Mouse (Mus musculus) embryonic facial prominence, embryonic 13.5 days (tissue): ENCODE measurements around the gene Iqsec1. TPM values are rescaled to one million over a fixed set of nuclear protein-coding genes. Genes with fewer than 3 reads are reported as not detected.

Source experiments
- ATAC-seq: fragments of 200-750 bp; cut with Nextera tagmentation; 2 replicates; pipeline ENCODE4 v1.8.0; 2017; ENCODE audit warnings: low read depth; ENCODE audit not compliant: insufficient number of reproducible peaks, insufficient read depth, low FRiP score, low TSS enrichment
- H3K27ac ChIP-seq: fragments of 300-500 bp; sonication (generic); 2 replicates; pipeline ENCODE4 v1.5.1; 2015; ENCODE audit warnings: moderate library complexity, mild to moderate bottlenecking, inconsistent platforms
- H3K27me3 ChIP-seq: fragments of 300-500 bp; sonication (generic); 2 replicates; pipeline ENCODE4 v1.6.1; 2015; ENCODE audit warnings: mild to moderate bottlenecking, inconsistent platforms
- H3K36me3 ChIP-seq: fragments of 300-500 bp; sonication (generic); 2 replicates; pipeline ENCODE4 v1.6.1; 2015; ENCODE audit warnings: mild to moderate bottlenecking, inconsistent platforms
- H3K4me1 ChIP-seq: fragments of 300-500 bp; sonication (generic); 2 replicates; pipeline ENCODE4 v1.6.1; 2015; ENCODE audit warnings: inconsistent platforms
- H3K4me2 ChIP-seq: fragments of 300-500 bp; sonication (generic); 2 replicates; pipeline ENCODE4 v1.6.1; 2015; ENCODE audit warnings: moderate library complexity, mild to moderate bottlenecking, inconsistent platforms
- H3K4me3 ChIP-seq: fragments of 300-500 bp; sonication (generic); 2 replicates; pipeline ENCODE4 v1.5.1; 2015; ENCODE audit warnings: mild to moderate bottlenecking, inconsistent platforms
- H3K9ac ChIP-seq: fragments of 300-500 bp; sonication (generic); 2 replicates; pipeline ENCODE4 v1.6.1; 2015; ENCODE audit warnings: mild to moderate bottlenecking, inconsistent platforms
- H3K9me3 ChIP-seq: fragments of 300-500 bp; sonication (generic); 2 replicates; pipeline ENCODE4 v1.6.1; 2016; ENCODE audit warnings: inconsistent platforms
- WGBS: fragments of 180-500 bp; shearing (Covaris S2); methylation state at CpG from one replicate; pipeline ENCODE4 v1.1.7; 2015; ENCODE audit warnings: mixed read lengths; 5-methylcytosine and 5-hydroxymethylcytosine counted together
- polyA plus RNA-seq: library from polyadenylated mRNA; unstranded; fragments of >200 nt; fragmentation: Nextera tagmentation; extraction: Ambion mirVana; gene quantifications from 2 replicates; pipeline ENCODE4 v1.2.1, GENCODE M21; 2015

The Iqsec1 gene
- polyA plus RNA-seq, 1 experiment from 2014 or later = 11.6 TPM

GRCm38 (mm10) chr6:90716853-90717252 is 271.6 kb downstream of the Iqsec1 start:
- Histone ChIP-seq H3K9me3 (no peaks in the 10 kb centered on the region), H3K4me3 (peak overlapping the region; percentile 72), H3K4me2 (peak overlapping the region; percentile 73), H3K4me1 (peaks cover 48% of the 10 kb centered on the region), H3K36me3 (no peaks in the 10 kb centered on the region), H3K9ac (peak overlapping the region; percentile 85), H3K27me3 (no peaks in the 10 kb centered on the region), H3K27ac (no peak overlapping the region)
- ATAC-seq = no peak
- 42% methylated on average over 4 of the region's 4 CpGs for WGBS

- under 1% methylated on average over 47 of the region's 49 CpGs for WGBS
- no peaks in the 10 kb centered on the region for H3K9me3 ChIP-seq
- no peaks in the 10 kb centered on the region for H3K27me3 ChIP-seq
- peak overlapping the region; percentile 85 for H3K9ac ChIP-seq
- ATAC-seq = peak; percentile 76
- H3K4me1 ChIP-seq = peaks cover 55% of the 10 kb centered on the region
- H3K27ac ChIP-seq = peak overlapping the region; percentile 77
- no peaks in the 10 kb centered on the region for H3K36me3 ChIP-seq
- H3K4me2 ChIP-seq = peak overlapping the region; percentile 73
- peak overlapping the region; percentile 72 for H3K4me3 ChIP-seq
These were observed 272.3 kb downstream of the Iqsec1 start for GRCm38 (mm10) chr6:90716066-90716704.

DNA sequence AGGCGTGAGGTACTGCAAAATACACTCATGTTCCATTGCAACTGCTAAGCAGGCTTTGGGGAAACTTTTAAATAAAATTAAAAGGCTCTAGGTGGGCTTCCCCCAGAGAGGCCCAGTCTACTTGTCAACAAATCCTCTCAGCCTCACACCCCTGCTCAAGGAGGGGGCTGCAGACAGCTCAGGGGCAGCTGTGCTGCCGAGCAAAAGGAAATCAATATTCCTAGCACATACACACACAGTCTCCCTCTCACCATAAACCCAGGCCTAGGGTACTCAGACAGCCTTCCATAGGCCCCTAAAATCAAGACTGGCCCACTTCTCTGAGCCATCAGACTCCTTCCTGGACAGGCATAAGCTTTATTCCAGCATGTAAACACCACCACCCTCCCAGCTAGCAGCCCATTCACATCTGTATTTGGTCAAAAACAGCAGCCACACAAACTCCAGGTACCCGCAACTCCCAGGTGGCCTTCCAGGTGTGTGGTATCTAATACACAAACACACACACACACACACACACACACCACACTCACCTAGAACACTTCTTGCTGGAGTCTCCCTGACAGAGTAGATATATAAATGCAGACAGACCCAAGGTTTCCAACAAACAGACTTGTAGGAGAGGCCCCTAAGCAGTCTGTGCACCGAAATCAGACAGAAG is 273.1 kb downstream of the Iqsec1 start:
- Histone ChIP-seq H3K27ac (peak overlapping the region; percentile 77), H3K4me1 (peaks cover 63% of the 10 kb centered on the region)
- ATAC-seq = no peak

GRCm38 (mm10) chr6:90713650-90714049 is 274.8 kb downstream of the Iqsec1 start:
- no peak overlapping the region for H3K4me3 ChIP-seq
- no peak overlapping the region for H3K4me2 ChIP-seq
- H3K9ac ChIP-seq = no peak overlapping the region
- no peak overlapping the region for H3K27ac ChIP-seq
- H3K4me1 ChIP-seq = peaks cover 64% of the 10 kb centered on the region
- no peaks in the 10 kb centered on the region for H3K27me3 ChIP-seq
- H3K36me3 ChIP-seq = no peaks in the 10 kb centered on the region
- no peak for ATAC-seq
- H3K9me3 ChIP-seq = no peaks in the 10 kb centered on the region
- WGBS = 69% methylated on average over 3 of the region's 3 CpGs

More for the DNA sequence above, 273.1 kb downstream of the Iqsec1 start:
- peak overlapping the region; percentile 85 for H3K9ac ChIP-seq
- peak overlapping the region; percentile 73 for H3K4me2 ChIP-seq
- no peaks in the 10 kb centered on the region for H3K9me3 ChIP-seq
- H3K36me3 ChIP-seq = no peaks in the 10 kb centered on the region
- H3K27me3 ChIP-seq = no peaks in the 10 kb centered on the region
- WGBS = 34% methylated on average over 4 of the region's 4 CpGs
- H3K4me3 ChIP-seq = peak overlapping the region; percentile 72

DNA sequence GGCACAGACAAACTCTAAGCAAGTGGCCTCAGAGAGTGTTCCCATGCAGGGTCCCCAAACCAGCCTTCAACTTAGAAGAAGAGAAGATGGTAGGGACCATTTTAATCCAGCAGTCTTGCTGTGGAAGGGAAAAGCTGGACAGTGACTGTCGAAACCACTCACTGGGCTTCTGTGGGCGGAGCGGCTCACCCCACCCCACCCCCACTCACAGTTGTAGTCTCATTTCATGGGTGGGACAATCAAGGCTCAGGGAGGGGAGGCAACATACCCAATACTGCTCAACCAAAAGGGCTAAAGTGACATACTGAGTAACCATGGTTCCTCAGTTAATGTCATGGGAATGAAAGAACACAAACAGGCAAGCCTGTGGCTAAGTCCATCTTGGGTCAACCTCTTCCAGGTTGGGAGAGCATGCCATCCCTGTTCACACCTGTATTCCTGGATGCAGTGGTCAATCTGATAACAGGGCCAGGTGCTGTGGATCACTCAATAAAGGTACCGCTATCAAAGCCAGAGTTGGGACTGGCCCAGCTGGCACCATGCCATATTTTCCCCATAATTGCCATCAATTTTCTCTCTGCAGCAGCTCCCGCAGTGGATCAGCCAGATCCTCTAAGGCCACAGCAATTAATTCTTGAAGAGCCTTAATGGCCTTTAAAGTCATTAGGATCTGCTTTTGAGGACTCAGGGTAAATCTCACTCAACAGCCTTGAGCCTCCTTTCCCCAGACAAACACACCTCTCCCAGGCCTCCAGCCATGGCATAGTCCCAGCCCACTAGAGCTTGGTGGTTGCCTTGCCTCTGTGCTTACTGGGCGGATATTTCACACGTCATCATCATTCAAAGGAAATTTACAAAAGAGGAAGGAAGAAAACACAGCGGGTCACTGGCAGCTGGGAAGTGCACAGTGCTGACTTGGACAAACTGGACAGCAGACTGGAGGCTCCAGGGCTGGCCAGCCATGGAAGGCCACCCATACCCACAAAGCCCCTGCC is 275.7 kb downstream of the Iqsec1 start:
- Histone ChIP-seq H3K4me3 (no peak overlapping the region), H3K4me1 (peaks cover 69% of the 10 kb centered on the region), H3K36me3 (no peaks in the 10 kb centered on the region), H3K27me3 (no peaks in the 10 kb centered on the region), H3K27ac (peak overlapping the region; percentile 72), H3K4me2 (peak overlapping the region; percentile 34; the same call in 1 of the 2 replicates), H3K9me3 (no peaks in the 10 kb centered on the region), H3K9ac (no peak overlapping the region)
- ATAC-seq = no peak
- 72% methylated on average over 8 of the region's 8 CpGs for WGBS

DNA sequence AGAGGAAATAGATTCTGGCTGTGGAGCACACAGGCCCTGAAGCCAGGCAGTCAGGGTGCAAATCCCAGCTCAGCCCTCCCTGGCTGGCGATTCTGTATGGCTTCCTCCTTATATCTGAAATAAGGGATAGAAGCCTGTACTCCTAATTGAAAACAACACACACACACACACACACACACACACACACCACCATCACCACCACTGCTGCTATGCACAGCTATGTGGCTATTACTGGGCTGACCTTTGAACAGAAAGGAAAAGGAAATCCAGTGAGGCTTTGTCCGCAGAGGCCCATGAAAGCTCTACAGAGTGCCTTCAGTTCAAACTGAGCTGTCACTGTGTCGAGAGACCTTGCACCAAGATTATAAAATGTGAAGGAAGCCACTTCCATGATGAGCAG is 276.4 kb downstream of the Iqsec1 start:
- Histone ChIP-seq H3K4me2 (peak overlapping the region; percentile 34; the same call in 1 of the 2 replicates), H3K4me1 (peaks cover 76% of the 10 kb centered on the region), H3K9me3 (no peaks in the 10 kb centered on the region), H3K27me3 (no peaks in the 10 kb centered on the region), H3K9ac (0 out of 2 replicates have a peak overlapping the region, but pooled peaks have one; percentile 27), H3K4me3 (no peak overlapping the region), H3K27ac (peak overlapping the region; percentile 72), H3K36me3 (no peaks in the 10 kb centered on the region)
- 59% methylated on average over 3 of the region's 3 CpGs for WGBS
- ATAC-seq = no peak

- Histone ChIP-seq H3K4me2 (peak overlapping the region; percentile 34), H3K4me1 (peaks cover 76% of the 10 kb centered on the region), H3K4me3 (peak overlapping the region; percentile 6; the same call in 1 of the 2 replicates), H3K9me3 (no peaks in the 10 kb centered on the region), H3K27ac (peak overlapping the region; percentile 72), H3K9ac (0 out of 2 replicates have a peak overlapping the region, but pooled peaks have one; percentile 27), H3K36me3 (no peaks in the 10 kb centered on the region), H3K27me3 (no peaks in the 10 kb centered on the region)
- ATAC-seq = no peak
- 26% methylated on average over 12 of the region's 12 CpGs for WGBS
These were observed 276.9 kb downstream of the Iqsec1 start for GRCm38 (mm10) chr6:90711476-90712035.

DNA sequence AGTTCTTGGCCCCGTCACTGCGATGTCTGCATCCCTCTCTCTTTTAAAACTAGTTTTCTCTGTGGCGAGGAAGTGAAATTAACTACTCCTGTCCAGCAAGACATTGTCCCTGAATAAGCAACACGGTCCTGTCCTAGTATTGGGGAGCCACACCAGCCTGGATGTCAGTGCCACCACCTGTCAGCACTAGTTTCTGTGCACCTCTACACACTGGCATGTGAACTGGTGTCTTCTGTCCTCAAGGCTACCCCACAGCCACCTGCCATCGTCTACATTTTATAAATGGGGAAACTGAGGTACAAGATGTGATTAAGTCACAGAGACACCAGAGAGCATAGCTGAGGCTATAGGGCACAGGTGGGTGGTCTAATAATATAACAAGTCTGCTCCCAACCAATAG is 277.7 kb downstream of the Iqsec1 start:
- ATAC-seq = no peak
- WGBS = 93% methylated on average over 5 of the region's 5 CpGs

GRCm38 (mm10) chr6:90709929-90710777 is 278.3 kb downstream of the Iqsec1 start:
- Histone ChIP-seq H3K4me2 (no peak overlapping the region), H3K27me3 (no peaks in the 10 kb centered on the region), H3K9ac (no peak overlapping the region), H3K9me3 (no peaks in the 10 kb centered on the region), H3K4me1 (peaks cover 82% of the 10 kb centered on the region), H3K4me3 (no peak overlapping the region), H3K27ac (no peak overlapping the region), H3K36me3 (no peaks in the 10 kb centered on the region)
- no peak for ATAC-seq
- 91% methylated on average over 9 of the region's 9 CpGs for WGBS

More for the DNA sequence above, 277.7 kb downstream of the Iqsec1 start:
- H3K9me3 ChIP-seq = no peaks in the 10 kb centered on the region
- H3K36me3 ChIP-seq = no peaks in the 10 kb centered on the region
- no peaks in the 10 kb centered on the region for H3K27me3 ChIP-seq
- H3K27ac ChIP-seq = no peak overlapping the region
- H3K9ac ChIP-seq = no peak overlapping the region
- H3K4me1 ChIP-seq = peaks cover 82% of the 10 kb centered on the region
- H3K4me2 ChIP-seq = no peak overlapping the region
- H3K4me3 ChIP-seq = no peak overlapping the region

GRCm38 (mm10) chr6:90708061-90708618 is 280.3 kb downstream of the Iqsec1 start:
- no peak for ATAC-seq
- peak overlapping the region; percentile 90 for H3K27ac ChIP-seq
- no peaks in the 10 kb centered on the region for H3K27me3 ChIP-seq
- H3K9me3 ChIP-seq = no peaks in the 10 kb centered on the region
- peaks cover 85% of the 10 kb centered on the region for H3K4me1 ChIP-seq
- no peaks in the 10 kb centered on the region for H3K36me3 ChIP-seq
- no peak overlapping the region for H3K4me2 ChIP-seq
- H3K9ac ChIP-seq = no peak overlapping the region
- no peak overlapping the region for H3K4me3 ChIP-seq
